Mouse (Mus musculus) cerebellum, postnatal 14 days (tissue): ENCODE measurements at regions not wholly inside any gene's neighbourhood (a gene's known extent, or its start where the extent isn't known, plus 50 kb on each side); places are given as distances from the start of the nearest gene placed in this dataset.

Source experiments
- DNase-seq, 2 experiments: peaks; one replicate each; pipeline ENCODE4 v3.0.0; 2021; ENCODE audit warnings: mixed read lengths in 2 of 2

- no peak for DNase-seq
Observed at GRCm38 (mm10) chr16:97234321-97234720, 63.8 kb upstream of the Dscam start.

GRCm38 (mm10) chr16:97239626-97240025 lies 69.1 kb upstream of the Dscam start:
- DNase-seq: no peak

- no peak for DNase-seq
Observed at GRCm38 (mm10) chr16:97240085-97240484, 69.5 kb upstream of the Dscam start.

GRCm38 (mm10) chr16:97240859-97241360 lies 70.4 kb upstream of the Dscam start:
- DNase-seq: no peak

DNA sequence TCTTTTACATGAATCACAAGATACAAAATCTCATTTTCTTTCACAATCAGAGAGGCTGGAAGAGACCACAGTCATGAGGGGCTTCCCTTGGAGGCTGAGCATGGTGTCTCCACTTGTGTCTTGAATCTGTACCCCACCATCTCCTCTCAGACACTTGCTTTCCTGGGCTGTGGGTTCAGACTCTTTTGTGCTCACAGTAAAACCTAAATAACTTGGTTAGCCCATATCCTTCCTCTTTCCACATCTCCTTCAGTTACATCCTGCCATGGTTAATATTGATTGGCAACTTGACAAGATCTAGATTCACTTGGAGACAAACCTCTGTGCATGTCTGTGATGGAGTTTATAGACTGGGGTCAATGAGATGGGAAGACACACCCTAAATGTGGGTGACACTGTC lies 71.1 kb upstream of the Dscam start:
- no peak for DNase-seq

GRCm38 (mm10) chr16:97250488-97250887 lies 79.9 kb upstream of the Dscam start:
- no peak for DNase-seq

- no peak for DNase-seq
Observed at GRCm38 (mm10) chr16:97252551-97252950, 82.0 kb upstream of the Dscam start.

DNA sequence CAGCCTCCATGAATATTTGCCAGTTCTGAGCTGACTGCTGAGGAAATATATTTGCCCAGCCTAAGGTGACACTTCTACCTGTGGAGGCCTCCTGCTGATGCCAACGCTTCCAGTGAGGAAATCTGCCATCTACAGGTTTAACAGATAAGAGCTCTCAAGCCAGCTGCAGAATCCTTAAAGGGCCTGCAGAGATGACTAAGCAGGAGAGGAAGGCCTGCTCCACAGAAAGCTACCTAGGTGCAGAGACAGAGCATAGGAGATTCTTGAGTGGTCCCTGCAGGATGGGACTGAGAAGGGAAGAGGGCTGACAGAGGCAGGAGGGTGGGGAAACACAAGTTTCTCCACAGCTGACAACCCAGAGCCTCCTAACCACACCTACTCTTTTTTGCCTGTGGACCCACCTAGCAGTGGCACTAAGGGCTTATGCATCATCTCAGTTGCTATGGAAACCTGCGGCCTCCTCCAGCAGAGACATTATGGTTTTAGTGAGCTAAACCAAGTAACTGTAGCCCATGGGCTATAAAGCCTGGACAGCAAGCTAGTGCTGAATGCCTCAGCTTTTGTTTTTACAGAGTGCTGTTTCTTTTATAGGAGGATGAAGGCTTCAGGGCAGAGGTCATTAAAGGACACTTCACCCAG lies 82.6 kb upstream of the Dscam start:
- no peak for DNase-seq

DNA sequence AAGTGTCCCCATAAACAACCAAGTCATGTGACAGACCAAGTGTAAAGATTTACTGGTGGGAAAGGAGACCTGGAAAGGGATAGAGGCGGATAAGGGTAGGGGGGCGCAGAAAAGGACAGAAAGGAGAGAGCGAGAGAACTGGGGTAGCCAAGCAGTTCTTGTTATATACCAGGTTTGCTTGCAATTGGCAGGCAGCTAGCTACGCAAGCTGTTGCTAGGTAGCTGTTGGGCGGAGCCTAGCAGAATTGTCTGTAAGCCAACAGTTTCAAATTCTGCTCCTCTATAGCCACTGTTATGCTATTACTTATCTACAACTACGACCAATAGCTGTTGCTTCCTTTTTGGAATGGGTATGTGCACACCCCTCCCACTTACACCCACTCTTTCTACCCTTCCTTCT lies 88.3 kb upstream of the Dscam start:
- DNase-seq: no peak

GRCm38 (mm10) chr16:97263451-97263850 lies 92.9 kb upstream of the Dscam start:
- no peak for DNase-seq

DNA sequence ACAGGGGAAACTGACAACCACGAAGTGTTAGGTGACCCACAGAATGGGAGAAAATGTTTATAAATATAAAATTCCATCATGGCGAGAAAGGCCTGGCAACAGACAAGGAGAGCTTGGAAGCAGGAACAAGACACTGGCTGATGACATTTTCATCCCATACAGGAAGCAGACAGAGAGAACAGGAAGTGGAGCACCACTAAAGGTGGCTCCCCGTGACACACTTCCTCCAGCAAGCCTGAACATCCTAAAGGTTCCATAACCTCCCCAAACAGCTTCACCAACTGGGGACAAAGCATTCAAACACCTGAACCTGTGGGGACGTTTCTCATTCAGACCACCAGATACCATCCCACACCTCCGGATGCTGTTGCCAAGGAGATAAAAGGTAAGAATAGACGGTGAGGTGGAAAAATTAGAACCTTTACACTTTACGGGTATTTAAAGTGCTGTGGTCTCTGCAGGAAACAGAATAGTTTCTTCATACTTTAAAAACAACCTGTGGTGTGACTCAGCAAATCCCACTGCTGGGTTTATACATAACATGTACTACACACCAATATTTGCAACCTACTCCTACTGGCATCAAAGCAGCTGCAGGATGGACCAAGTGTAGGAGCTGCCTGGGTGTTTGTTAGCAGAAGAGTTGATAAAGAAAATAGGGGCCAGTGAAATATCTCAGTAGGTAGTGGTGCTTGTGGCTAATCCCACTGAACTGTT lies 86.0 kb upstream of the Bace2 start:
- DNase-seq: no peak

GRCm38 (mm10) chr16:97271264-97271663 lies 85.3 kb upstream of the Bace2 start:
- DNase-seq: no peak

DNA sequence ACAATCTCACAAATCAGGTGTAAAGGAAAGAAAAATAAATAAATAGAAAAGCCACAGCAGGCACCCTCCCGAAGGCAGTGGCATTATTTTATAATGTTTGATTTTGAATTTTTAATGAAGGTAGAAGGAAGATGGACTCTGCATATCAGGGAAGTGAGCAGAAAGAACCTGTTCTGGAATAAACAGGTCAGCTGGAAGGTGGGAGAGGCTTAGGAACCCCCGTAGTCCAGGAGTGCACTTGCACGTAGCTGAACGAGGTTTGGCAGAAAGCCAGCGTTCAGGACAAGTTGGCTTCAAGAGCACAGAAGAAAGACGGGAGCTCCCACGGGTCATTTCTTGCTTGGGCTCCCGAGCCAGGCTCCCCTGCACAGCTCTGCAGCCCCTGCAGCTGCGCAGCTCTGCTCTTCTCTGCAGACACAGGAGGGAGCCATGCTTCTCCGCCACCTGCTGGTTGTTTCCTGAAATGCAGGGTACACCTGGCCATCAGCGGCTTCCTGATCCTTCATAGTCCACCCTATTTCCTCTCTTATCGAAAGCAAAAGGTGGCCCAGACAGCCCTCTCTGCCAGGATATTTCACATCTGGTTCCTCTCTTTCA lies 84.4 kb upstream of the Bace2 start:
- peak; percentile 87 to 88 for DNase-seq

GRCm38 (mm10) chr16:97278913-97279312 lies 77.6 kb upstream of the Bace2 start:
- no peak for DNase-seq

- DNase-seq: no peak
Observed at GRCm38 (mm10) chr16:97281615-97282110, 74.9 kb upstream of the Bace2 start.

DNA sequence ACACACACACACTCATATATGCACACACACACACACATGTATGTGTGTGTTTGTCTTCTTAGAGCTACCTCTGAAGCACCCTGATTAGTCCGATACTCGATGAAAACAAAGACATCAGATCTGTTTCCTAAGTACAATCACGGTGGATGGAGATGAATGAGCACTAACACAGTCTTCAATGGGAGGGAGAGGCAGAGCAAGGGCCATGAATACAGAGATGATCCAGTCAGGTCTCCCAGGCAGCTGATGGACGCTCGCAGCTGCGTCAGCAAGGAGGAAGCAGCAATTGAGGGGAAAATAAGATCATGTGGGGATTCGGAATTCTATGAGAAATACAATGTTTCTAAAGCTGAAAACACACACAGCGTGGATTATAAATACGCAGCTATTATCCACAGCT lies 73.6 kb upstream of the Bace2 start:
- DNase-seq: no peak

- no peak for DNase-seq
Observed at GRCm38 (mm10) chr16:97285886-97286447, 70.6 kb upstream of the Bace2 start.

DNA sequence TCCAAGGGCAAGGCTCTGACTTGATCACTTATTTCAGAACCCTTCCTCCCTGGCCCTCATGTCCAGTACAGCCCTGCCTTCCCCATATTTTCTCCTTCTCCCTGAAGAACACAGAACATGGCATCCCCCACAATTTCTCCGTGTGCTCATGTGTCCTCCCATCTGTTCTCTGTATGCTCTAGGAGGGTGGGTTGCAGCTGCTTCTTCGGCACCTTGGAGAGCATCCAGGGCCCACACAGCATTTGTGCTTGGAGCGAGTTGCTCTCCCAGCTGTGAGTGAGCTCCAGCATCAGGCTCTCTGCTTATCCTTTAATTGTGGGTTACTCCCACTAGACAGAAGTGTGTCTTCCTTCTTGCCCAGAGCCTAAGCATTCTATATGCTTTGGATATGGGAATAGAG lies 69.8 kb upstream of the Bace2 start:
- peak; percentile 24 to 47 for DNase-seq

DNA sequence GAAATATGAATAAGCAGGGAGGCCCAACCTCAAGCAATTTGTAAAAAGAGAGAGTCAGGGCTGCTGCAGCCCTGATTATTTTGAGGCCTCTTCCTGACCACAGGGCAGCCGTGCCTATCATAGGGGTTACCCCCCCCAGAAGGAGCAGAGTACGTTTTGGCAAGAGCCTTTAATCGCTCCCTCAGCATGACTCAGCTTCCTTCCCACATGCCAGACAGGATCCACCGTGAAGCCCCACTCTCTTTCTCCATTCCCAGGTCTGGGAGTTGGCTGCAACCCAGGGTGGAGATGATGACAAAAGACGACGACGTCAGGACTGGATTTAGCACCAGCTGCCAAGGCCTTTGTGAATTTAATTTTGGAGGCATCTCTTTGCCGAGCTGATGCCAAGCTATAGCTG lies 67.9 kb upstream of the Bace2 start:
- DNase-seq: peak; percentile 49 to 71

DNA sequence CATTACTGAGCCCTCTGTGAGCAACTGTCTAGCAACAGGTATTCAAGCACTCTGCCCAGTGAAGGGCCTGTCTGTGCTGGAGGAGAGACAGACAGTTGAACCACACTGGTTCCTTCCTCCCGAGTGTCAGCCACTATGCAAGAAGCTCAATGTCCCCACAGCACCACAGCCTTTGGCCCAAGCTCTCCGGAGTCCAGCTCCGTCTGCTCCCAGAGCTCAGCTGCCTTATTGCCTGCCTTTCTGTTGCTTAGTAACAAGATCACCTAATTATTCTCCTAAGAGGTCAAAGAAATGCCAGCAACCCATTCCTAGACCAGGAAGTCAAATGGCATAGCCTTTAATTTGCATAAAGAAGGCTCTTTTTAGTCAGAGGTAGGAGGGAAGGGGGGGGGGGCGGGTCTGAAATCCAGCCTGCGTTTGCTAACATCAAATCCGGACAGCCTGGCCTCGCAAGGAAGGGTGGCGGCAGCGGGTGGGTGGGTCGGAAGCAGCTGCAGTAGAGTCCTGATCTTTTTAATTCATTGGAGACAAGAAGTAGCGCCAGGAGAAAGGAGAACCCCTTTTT lies 64.0 kb upstream of the Bace2 start:
- no peak for DNase-seq

DNA sequence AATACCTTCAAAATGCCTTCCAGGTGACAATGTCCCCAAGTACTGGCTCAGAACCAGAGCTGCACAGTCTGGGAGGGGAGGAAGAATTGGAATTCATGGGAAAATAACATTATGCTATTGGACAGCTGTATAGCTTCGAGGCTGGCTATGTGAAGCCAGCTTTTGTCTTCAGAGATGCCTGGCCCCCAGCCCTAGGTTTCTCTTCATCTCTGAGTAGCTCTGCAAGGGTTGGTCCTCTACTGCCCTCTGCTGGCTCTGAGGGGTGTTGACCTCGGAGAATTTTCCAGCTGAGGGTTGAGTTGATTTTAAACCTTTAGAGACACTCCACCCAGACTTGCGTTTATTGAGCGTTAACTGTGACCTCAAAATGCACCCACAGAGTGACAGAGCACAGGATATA lies 63.3 kb upstream of the Bace2 start:
- DNase-seq: peak; percentile 88 to 91

DNA sequence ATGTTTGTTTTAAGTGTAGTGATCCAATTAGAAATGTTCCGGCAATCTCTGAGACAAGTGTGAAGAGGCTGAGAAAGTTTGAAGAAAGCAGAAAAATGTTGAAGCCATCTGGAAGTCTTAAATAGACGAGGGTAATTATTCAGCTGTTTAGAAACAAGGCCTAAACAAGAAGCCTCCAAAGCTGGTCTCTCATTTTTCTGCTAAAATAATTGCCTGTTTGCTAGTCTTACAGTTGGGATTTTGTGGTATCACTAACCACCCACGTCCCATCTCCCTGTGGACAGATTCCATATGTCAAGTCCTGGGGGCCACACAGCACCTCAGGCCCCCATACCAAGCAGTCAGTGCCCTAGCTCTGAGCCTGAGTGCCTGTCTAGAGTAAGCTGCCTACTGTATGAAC lies 59.4 kb upstream of the Bace2 start:
- no peak for DNase-seq

GRCm38 (mm10) chr16:97304156-97304735 lies 52.3 kb upstream of the Bace2 start:
- DNase-seq: peak; percentile 16 to 40
